Mouse (Mus musculus) G1E (cell line): ENCODE measurements at regions not wholly inside any gene's neighbourhood (a gene's known extent, or its start where the extent isn't known, plus 50 kb on each side); places are given as distances from the start of the nearest gene placed in this dataset.

Experiments used
- CTCF ChIP-seq: IDR thresholded peaks from 2 replicates; pipeline ENCODE4 v1.5.1; 2012; ENCODE audit warnings: low read depth, low read length, inconsistent platforms, mixed read lengths
- GATA1 ChIP-seq: IDR thresholded peaks from 2 replicates; pipeline ENCODE4 v1.6.1; 2012; ENCODE audit warnings: borderline replicate concordance, low read length, inconsistent platforms, mixed read lengths
- POLR2AphosphoS5 ChIP-seq: IDR thresholded peaks from 2 replicates; pipeline ENCODE4 v1.6.1; 2012; ENCODE audit warnings: low read depth, low read length, inconsistent platforms; ENCODE audit not compliant: insufficient replicate concordance
- TAL1 ChIP-seq: conservative IDR thresholded peaks from 2 replicates; pipeline ENCODE4 v1.6.1; 2012; ENCODE audit warnings: low read depth, low read length, inconsistent platforms, mixed read lengths

DNA sequence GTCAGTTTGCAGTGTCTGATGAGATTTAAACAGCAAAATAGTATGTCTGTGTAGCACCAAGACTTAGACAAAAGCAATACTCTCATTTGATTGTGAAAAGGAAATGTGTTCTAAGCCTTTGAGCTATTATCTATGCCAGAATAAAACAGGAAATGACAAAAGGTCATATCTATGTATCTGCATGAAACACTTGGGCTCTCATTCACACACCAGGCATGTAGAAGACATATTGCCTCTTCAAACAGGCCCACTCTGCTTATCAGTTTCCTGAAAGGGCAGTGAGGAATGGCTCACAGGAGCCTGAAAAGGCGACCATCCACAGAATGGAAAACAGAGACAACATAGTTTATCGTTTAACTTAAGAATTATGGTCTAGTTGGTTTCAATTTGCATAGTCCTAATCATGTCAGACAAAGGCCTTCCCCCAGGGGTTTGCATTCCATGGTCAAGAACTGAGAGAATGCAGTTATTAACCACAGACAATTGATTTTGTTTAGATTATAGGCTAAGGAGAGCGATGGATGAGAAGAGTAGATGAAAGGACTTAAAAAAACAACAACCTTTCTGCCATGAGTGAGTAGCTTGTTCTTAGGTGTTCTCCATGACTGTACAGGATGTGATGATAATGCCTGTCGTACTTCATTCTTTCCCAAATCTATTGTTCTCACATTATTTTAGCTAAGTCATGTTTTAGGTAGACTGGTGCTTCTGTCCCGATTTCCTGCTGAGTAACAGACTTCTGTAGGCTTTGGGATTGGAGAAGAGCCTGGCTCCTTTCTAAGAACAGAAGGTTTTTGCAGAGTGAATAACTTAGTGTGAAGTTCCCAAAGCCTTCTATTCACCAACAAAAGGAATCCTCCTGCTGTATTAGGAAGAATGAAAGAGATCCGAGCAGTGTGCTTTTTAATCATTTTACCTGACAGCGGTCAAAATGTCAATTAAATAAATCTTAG lies 82.0 kb upstream of the Itga4 start:
- no peak for TF ChIP-seq CTCF
- no peak for TF ChIP-seq GATA1
- 0 out of 2 replicates have a peak, but pooled peaks have one; percentile 10 for TF ChIP-seq TAL1
- no peak for TF ChIP-seq POLR2AphosphoS5
